Mouse (Mus musculus): ENCODE data around the gene Depdc1b. TPM values are rescaled to one million over a fixed set of nuclear protein-coding genes. Genes with fewer than 3 reads are reported as not detected.
A peak's percentile ranks its signal among the peaks of the same experiment; 100 is the strongest.

Gene Depdc1b
- polyA plus RNA-seq, 1 experiment = 0.82 TPM

DNA sequence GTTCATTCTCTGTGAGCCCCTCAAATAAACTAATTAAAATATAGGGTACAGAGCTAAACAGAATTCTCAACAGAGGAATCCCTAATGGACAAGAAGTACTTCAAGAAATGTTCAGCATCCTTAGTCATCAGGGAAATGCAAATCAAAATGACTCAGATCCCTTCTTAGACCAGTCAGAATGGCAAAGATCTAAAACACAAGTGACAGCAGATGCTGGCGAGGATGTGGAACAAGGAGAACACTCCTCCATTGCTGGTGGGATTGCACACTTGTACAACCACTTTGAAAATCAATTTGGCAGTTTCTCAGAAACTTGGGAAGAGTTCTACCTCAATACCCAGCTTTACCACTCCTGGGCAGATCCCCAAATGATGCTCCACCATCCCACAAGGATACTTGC is 57.1 kb downstream of the Depdc1b start:
- TF ChIP-seq CTCF (IDR thresholded peaks at IDR 0.05; ENCODE audit: extremely low read depth, insufficient read length, insufficient replicate concordance, low read depth, low read length) = no peak
- TF ChIP-seq POLR2A (IDR thresholded peaks at IDR 0.05; ENCODE audit: low read depth, low read length) = no peak
- Histone ChIP-seq H3K27ac (ENCODE audit: insufficient read depth, low read depth, low read length) (no peak overlapping the region), H3K4me3 (ENCODE audit: low read depth, low read length) (no peak overlapping the region), H3K4me1 (ENCODE audit: control insufficient read depth, insufficient read depth, insufficient read length, low read length) (no peaks in the 10 kb centered on the region), H3K36me3 (ENCODE audit: control insufficient read depth, insufficient read depth, low read length) (no peaks in the 10 kb centered on the region; the same call in none of the 2 replicates), H3K27me3 (ENCODE audit: control insufficient read depth, insufficient read depth, low read length) (no peaks in the 10 kb centered on the region)
- WGBS = 96% methylated on average over 1 of the region's 1 CpGs

DNA sequence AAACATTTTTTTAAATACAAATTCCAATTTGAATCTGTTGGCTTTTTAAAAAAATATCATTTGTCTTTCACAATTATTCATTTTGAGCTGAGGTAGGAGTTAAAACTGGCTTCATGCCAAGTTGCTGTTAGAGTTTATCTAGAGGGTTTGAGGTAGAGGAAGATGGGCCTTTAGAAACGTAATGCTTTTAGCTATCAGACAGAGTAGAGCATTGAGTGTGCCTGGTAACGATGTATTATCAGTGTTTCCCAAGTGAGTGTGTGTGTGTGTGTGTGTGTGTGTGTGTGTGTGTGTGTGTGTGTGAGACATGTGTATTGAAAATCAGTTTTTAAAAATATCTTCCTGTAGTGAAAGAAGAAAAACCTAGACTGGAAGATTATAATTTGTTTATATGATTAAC is 60.5 kb downstream of the Depdc1b start:
- no peaks in the 10 kb centered on the region; the same call in none of the 2 replicates for H3K36me3 ChIP-seq (ENCODE audit: control insufficient read depth, insufficient read depth, low read length)
- H3K4me1 ChIP-seq (ENCODE audit: control insufficient read depth, insufficient read depth, insufficient read length, low read length) = no peaks in the 10 kb centered on the region
- no peak for TF ChIP-seq POLR2A (IDR thresholded peaks at IDR 0.05; ENCODE audit: low read depth, low read length)
- TF ChIP-seq CTCF (IDR thresholded peaks at IDR 0.05; ENCODE audit: extremely low read depth, insufficient read length, insufficient replicate concordance, low read depth, low read length) = no peak
- WGBS = 63% methylated on average over 2 of the region's 2 CpGs
- H3K27me3 ChIP-seq (ENCODE audit: control insufficient read depth, insufficient read depth, low read length) = no peaks in the 10 kb centered on the region
- H3K4me3 ChIP-seq (ENCODE audit: low read depth, low read length) = no peak overlapping the region
- H3K27ac ChIP-seq (ENCODE audit: insufficient read depth, low read depth, low read length) = no peak overlapping the region

DNA sequence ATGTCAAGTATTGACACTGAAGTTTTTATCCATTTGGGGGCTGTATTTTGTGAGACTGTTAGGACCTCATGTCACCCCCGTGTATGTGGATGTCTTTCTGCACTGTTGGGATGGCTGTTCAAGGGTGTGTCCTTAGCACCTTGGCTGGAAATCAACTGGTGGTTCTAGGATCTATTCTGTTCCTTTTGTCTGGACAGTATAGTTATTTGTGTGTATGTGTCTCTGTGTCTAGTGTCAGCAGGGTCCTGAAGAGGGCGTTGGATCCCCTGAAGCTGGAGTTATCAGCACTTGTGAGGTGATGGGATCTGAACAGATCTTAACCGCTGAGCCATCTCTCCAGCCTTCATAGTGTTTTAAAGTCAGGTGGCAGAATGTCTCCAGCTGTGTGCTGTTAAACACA is 65.0 kb downstream of the Depdc1b start:
- Histone ChIP-seq H3K36me3 (ENCODE audit: control insufficient read depth, insufficient read depth, low read length) (no peaks in the 10 kb centered on the region; the same call in none of the 2 replicates), H3K27ac (ENCODE audit: insufficient read depth, low read depth, low read length) (no peak overlapping the region), H3K4me3 (ENCODE audit: low read depth, low read length) (no peak overlapping the region), H3K27me3 (ENCODE audit: control insufficient read depth, insufficient read depth, low read length) (no peaks in the 10 kb centered on the region), H3K4me1 (ENCODE audit: control insufficient read depth, insufficient read depth, insufficient read length, low read length) (no peaks in the 10 kb centered on the region)
- no peak for TF ChIP-seq POLR2A (IDR thresholded peaks at IDR 0.05; ENCODE audit: low read depth, low read length)
- no peak for TF ChIP-seq CTCF (IDR thresholded peaks at IDR 0.05; ENCODE audit: extremely low read depth, insufficient read length, insufficient replicate concordance, low read depth, low read length)
- WGBS = 86% methylated on average over 3 of the region's 3 CpGs

DNA sequence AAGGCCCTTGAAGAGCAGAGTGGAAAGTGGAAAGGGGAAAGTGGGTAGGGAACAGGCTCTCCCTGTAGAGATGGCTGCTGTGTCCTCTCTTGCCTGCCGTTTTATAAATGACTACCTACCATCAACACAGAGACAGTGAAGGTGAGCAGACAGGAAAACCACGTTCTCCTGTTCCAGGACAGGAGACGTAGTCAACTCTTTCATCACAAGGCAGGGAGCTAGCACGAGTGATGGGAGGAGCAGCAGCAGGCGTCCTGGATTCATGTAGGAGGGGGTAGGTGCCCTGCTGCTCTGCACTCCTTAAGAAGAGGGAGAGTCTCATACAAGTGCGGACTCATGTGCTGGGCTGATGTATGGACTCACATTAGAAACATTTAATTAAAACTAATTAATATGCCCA is 66.9 kb downstream of the Depdc1b start:
- Histone ChIP-seq H3K27me3 (ENCODE audit: control insufficient read depth, insufficient read depth, low read length) (no peaks in the 10 kb centered on the region), H3K27ac (ENCODE audit: insufficient read depth, low read depth, low read length) (no peak overlapping the region), H3K4me3 (ENCODE audit: low read depth, low read length) (no peak overlapping the region), H3K36me3 (ENCODE audit: control insufficient read depth, insufficient read depth, low read length) (no peaks in the 10 kb centered on the region; the same call in none of the 2 replicates), H3K4me1 (ENCODE audit: control insufficient read depth, insufficient read depth, insufficient read length, low read length) (no peaks in the 10 kb centered on the region)
- TF ChIP-seq CTCF (IDR thresholded peaks at IDR 0.05; ENCODE audit: extremely low read depth, insufficient read length, insufficient replicate concordance, low read depth, low read length) (no peak), POLR2A (IDR thresholded peaks at IDR 0.05; ENCODE audit: low read depth, low read length) (no peak)
- 90% methylated on average over 6 of the region's 6 CpGs for WGBS

DNA sequence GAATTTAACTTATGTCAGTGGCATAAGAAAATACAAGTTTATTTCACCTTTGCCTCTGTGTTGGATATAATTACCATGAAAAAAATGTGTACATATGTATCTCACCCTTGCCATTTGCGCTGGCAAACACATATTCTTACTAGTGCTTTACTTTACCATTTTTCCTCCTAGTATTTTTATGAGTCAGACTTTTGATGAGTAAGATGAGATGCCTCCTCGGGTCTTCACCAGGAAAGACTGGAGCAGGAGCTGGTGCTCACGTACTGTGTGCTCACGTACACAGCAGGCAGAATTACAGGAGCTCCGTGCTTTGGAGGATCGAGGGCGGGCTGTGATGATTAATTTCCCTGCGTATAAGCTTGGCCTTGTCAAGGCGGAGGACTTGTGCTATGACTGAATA is 69.9 kb downstream of the Depdc1b start:
- Histone ChIP-seq H3K4me1 (ENCODE audit: control insufficient read depth, insufficient read depth, insufficient read length, low read length) (no peaks in the 10 kb centered on the region), H3K4me3 (ENCODE audit: low read depth, low read length) (no peak overlapping the region), H3K27me3 (ENCODE audit: control insufficient read depth, insufficient read depth, low read length) (no peaks in the 10 kb centered on the region), H3K27ac (ENCODE audit: insufficient read depth, low read depth, low read length) (no peak overlapping the region), H3K36me3 (ENCODE audit: control insufficient read depth, insufficient read depth, low read length) (peaks cover 2% of the 10 kb centered on the region)
- WGBS = 86% methylated on average over 9 of the region's 9 CpGs
- no peak for TF ChIP-seq CTCF (IDR thresholded peaks at IDR 0.05; ENCODE audit: extremely low read depth, insufficient read length, insufficient replicate concordance, low read depth, low read length)
- no peak for TF ChIP-seq POLR2A (IDR thresholded peaks at IDR 0.05; ENCODE audit: low read depth, low read length)

DNA sequence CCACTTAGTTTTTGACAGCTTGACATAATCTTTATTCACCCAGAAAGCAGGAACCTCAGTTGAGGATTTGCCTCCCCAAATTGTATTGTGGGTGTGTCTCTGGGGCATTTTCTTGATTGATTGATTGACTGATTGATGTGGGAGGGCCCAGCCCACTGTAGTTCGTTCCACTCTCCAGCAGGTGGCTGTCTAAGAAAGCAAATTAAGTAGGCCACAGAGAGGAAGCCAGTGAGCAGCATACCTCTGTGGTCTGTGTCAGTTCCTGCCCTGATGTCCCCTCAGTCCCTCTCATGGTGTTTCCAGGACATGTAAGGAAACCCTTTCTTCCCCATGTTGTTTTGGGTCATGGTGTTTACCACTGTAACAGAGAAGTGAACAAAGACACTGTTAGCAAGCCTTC is 74.4 kb downstream of the Depdc1b start:
- Histone ChIP-seq H3K4me3 (ENCODE audit: low read depth, low read length) (no peak overlapping the region), H3K27ac (ENCODE audit: insufficient read depth, low read depth, low read length) (no peak overlapping the region), H3K27me3 (ENCODE audit: control insufficient read depth, insufficient read depth, low read length) (no peaks in the 10 kb centered on the region), H3K36me3 (ENCODE audit: control insufficient read depth, insufficient read depth, low read length) (peaks cover 2% of the 10 kb centered on the region; the same call in 1 of the 2 replicates), H3K4me1 (ENCODE audit: control insufficient read depth, insufficient read depth, insufficient read length, low read length) (no peaks in the 10 kb centered on the region)
- 15% methylated on average over 1 of the region's 1 CpGs for WGBS
- TF ChIP-seq CTCF (IDR thresholded peaks at IDR 0.05; ENCODE audit: extremely low read depth, insufficient read length, insufficient replicate concordance, low read depth, low read length) (peak; percentile 80; the same call in 1 of the 2 replicates), POLR2A (IDR thresholded peaks at IDR 0.05; ENCODE audit: low read depth, low read length) (no peak)

DNA sequence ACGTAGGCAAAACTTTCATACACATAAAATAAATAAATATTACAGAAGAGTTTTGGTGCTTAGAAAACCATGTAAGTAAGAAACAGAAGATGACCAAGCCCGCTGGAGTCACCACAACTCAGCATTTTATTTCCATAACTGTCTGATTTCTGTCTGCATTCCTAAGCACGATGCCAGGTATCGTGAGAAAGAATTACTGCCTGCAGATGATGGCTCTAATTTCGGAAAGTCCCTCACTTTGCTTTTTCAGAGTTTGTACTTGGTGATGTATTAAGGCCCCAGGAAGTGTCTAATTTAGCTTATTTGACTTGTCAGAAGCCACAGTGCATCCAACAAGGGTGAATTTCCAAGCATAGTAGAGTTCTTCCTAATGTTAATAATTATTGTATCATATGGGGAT is 87.1 kb downstream of the Depdc1b start:
- WGBS = 90% methylated on average over 5 of the region's 5 CpGs
- Histone ChIP-seq H3K27me3 (ENCODE audit: control insufficient read depth, insufficient read depth, low read length) (no peaks in the 10 kb centered on the region), H3K4me3 (ENCODE audit: low read depth, low read length) (no peak overlapping the region), H3K36me3 (ENCODE audit: control insufficient read depth, insufficient read depth, low read length) (peaks cover 2% of the 10 kb centered on the region; the same call in 1 of the 2 replicates), H3K27ac (ENCODE audit: insufficient read depth, low read depth, low read length) (no peak overlapping the region), H3K4me1 (ENCODE audit: control insufficient read depth, insufficient read depth, insufficient read length, low read length) (no peaks in the 10 kb centered on the region)
- TF ChIP-seq CTCF (IDR thresholded peaks at IDR 0.05; ENCODE audit: extremely low read depth, insufficient read length, insufficient replicate concordance, low read depth, low read length) (no peak), POLR2A (IDR thresholded peaks at IDR 0.05; ENCODE audit: low read depth, low read length) (no peak)

Measured in small intestine, adult 2 months (tissue).